Mouse (Mus musculus) liver, postnatal 0 days (tissue): Measurements from ENCODE around the gene B4galt3.

Experiments
- CTCF ChIP-seq: sonication (generic); IDR thresholded peaks from 2 replicates; pipeline ENCODE4 v1.5.1; 2016; ENCODE audit warnings: antibody characterized with exemption, low read depth
- EP300 ChIP-seq: IDR thresholded peaks from 2 replicates; pipeline ENCODE4 v1.6.1; 2016; ENCODE audit warnings: antibody characterized with exemption, low read depth, mild to moderate bottlenecking

DNA sequence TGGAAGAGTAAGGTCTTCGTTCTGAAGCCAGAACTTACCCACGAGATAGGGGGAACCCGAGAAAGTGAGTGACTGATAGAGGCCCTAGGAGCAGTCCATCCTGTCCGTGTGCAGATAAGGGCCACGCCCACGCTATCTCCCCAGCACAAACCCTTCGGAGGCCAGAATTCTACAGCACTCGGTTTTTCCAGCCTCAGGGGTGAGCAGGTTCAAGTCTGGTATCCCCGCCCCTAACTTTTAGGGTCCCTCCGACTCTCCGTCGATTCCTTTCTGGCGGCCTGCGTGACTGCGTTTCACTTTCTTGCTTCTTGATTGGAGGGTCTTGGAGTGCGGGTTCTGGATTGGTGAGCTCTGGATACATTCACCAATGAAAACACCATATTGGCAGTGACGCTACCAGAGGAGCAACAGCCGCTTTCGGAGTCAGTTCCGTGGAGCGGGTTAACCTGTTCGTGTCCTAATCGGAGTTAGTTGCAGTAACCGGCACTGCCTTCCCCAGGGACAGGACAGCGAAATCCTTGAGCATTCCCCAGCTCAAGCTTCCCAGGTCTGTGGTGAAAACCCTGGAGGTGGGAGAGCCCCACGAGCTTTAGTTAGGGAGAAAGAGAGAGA is 10.9 kb downstream of the B4galt3 start, which contains the start of gene Ppox:
- TF ChIP-seq EP300 (peak; percentile 98), CTCF (no peak)
